ENCODE assay signal across 10 mouse cellular contexts in genomic region chr17:28294449-28295333, GRCm38 (mm10). TPM values are rescaled to one million over a fixed set of nuclear protein-coding genes. Genes with fewer than 3 reads are reported as not detected.
DNase-seq lines count a peak whose midpoint lies in the region; ATAC-seq lines count a peak whose summit lies in the region.
"Had no signal": no experiment of that assay in that cellular context is flagged by ENCODE, and none has a peak within 500 bp of the region (broad histone marks: within the 10 kb centered on the region; RNA-seq: fewer than 3 reads in every experiment).

No protein-coding gene starts in this region.

- intact Hi-C loops in left cerebral cortex, postnatal 25 days (cut with DNase I) = no loop called here

- 72% methylated on average over 17 of the region's 17 CpGs for WGBS in forebrain, embryonic 15.5 days
- WGBS in midbrain, embryonic 14.5 days = 58% methylated on average over 17 of the region's 17 CpGs

- peak; percentile 75 for ATAC-seq in common myeloid progenitor, adult 5-6 weeks (replicated peaks; ENCODE audit: low read depth, poor library complexity, severe bottlenecking)
- no peak for ATAC-seq in forebrain, embryonic 15.5 days (replicated peaks)
- ATAC-seq in midbrain, embryonic 14.5 days (ENCODE audit: low FRiP score, low TSS enrichment) = no peak
- no peak for ATAC-seq in CD4-positive, CD25-positive, alpha-beta regulatory T cell, adult 4 months

- H3K4me2 ChIP-seq in forebrain, embryonic 15.5 days (replicated peaks) = no peak overlapping the region
- no peak overlapping the region for H3K4me2 ChIP-seq in midbrain, embryonic 14.5 days (ENCODE audit: low read length)

- no peaks in the 10 kb centered on the region for H3K27me3 ChIP-seq in forebrain, embryonic 15.5 days
- no peaks in the 10 kb centered on the region for H3K27me3 ChIP-seq in midbrain, embryonic 14.5 days (ENCODE audit: control insufficient read depth, insufficient read depth, low read length)

- H3K4me3 ChIP-seq in forebrain, embryonic 15.5 days = no peak overlapping the region
- no peak overlapping the region for H3K4me3 ChIP-seq in midbrain, embryonic 14.5 days (replicated peaks; ENCODE audit: low read depth, low read length)

- no peaks in the 10 kb centered on the region for H3K9me3 ChIP-seq in forebrain, embryonic 15.5 days
- H3K9me3 ChIP-seq in midbrain, embryonic 14.5 days (ENCODE audit: control insufficient read depth, low read length) = no peaks in the 10 kb centered on the region

- no peak overlapping the region for H3K9ac ChIP-seq in forebrain, embryonic 15.5 days (replicated peaks)
- no peak overlapping the region for H3K9ac ChIP-seq in midbrain, embryonic 14.5 days (replicated peaks; ENCODE audit: low read length)

- DNase-seq in left cerebral cortex, postnatal 25 days (ENCODE audit: low spot score in 2 of 2) = peak; percentile 24 to 46
- DNase-seq in left cerebral cortex, adult 18-20 months (ENCODE audit: low spot score in 2 of 2) = no peak
- peak; percentile 31 for DNase-seq in midbrain, embryonic 14.5 days
- DNase-seq in MN1 (ENCODE audit: low spot score) = no peak
- DNase-seq in cerebellum, adult 9-10 months = no peak
- DNase-seq: cerebellum, postnatal 14 days; gastrocnemius, postnatal 10 days had no signal

- H3K27ac ChIP-seq in forebrain, embryonic 15.5 days (replicated peaks) = peak overlapping the region; percentile 34; the same call in 1 of the 2 replicates
- H3K27ac ChIP-seq in midbrain, embryonic 14.5 days (replicated peaks; ENCODE audit: low read depth, low read length) = peak overlapping the region; percentile 63

- no peaks in the 10 kb centered on the region for H3K36me3 ChIP-seq in forebrain, embryonic 15.5 days
- H3K36me3 ChIP-seq in midbrain, embryonic 14.5 days (ENCODE audit: control insufficient read depth, insufficient read depth, low read length) = 0 out of 2 replicates have a peak, but pooled peaks cover 5% of the 10 kb centered on the region

- H3K4me1 ChIP-seq in forebrain, embryonic 15.5 days = no peaks in the 10 kb centered on the region
- H3K4me1 ChIP-seq in midbrain, embryonic 14.5 days (ENCODE audit: control insufficient read depth, insufficient read depth, low read length) = 0 out of 2 replicates have a peak, but pooled peaks cover 3% of the 10 kb centered on the region

RNA-seq across cellular contexts. Expression of gene Fance, which starts 18.6 kb away (rescaled TPM):
- total RNA-seq in left cerebral cortex, postnatal 25 days (2021) = 10 to 100 TPM; 24.0 to 25.7 TPM
- 10 to 100 TPM; 25.4 to 25.5 TPM for total RNA-seq in left cerebral cortex, adult 18-20 months (2021)
- total RNA-seq in common myeloid progenitor, adult 5-6 weeks (2017) = 15.9 and 36.0 TPM in 2 replicates
- polyA plus RNA-seq in forebrain, embryonic 15.5 days (2015; fragmentation: Nextera tagmentation; extraction: Ambion mirVana) = 25.9 and 27.4 TPM in 2 replicates
- 19.5 and 24.3 TPM in 2 replicates for polyA plus RNA-seq in midbrain, embryonic 14.5 days (2014; fragmentation: Nextera tagmentation; extraction: Ambion mirVana)
- 1 to 10 TPM; 3.7 to 7.7 TPM for polyA plus RNA-seq in CD4-positive, CD25-positive, alpha-beta regulatory T cell, adult 4 months (2017; shearing (Covaris generic))

RNA-seq across cellular contexts. Expression of gene Rpl10a, which starts 33.6 kb away (rescaled TPM):
- total RNA-seq in left cerebral cortex, postnatal 25 days (2021) = 100 to 1,000 TPM; 305 to 310 TPM
- 100 to 1,000 TPM; 322 to 334 TPM for total RNA-seq in left cerebral cortex, adult 18-20 months (2021)
- total RNA-seq in common myeloid progenitor, adult 5-6 weeks (2017) = 1,140 and 1,191 TPM in 2 replicates
- polyA plus RNA-seq in forebrain, embryonic 15.5 days (2015; fragmentation: Nextera tagmentation; extraction: Ambion mirVana) = 359 and 384 TPM in 2 replicates
- 401 and 423 TPM in 2 replicates for polyA plus RNA-seq in midbrain, embryonic 14.5 days (2014; fragmentation: Nextera tagmentation; extraction: Ambion mirVana)
- polyA plus RNA-seq in CD4-positive, CD25-positive, alpha-beta regulatory T cell, adult 4 months (2017; shearing (Covaris generic)) = 100 to 1,000 TPM; 798 to 811 TPM

RNA-seq across cellular contexts. Expression of gene Tead3, which starts 55.9 kb away (rescaled TPM):
- total RNA-seq in left cerebral cortex, postnatal 25 days (2021) = 1 to 10 TPM; 2.2 to 3.1 TPM
- 1 to 10 TPM; 2.3 to 2.5 TPM for total RNA-seq in left cerebral cortex, adult 18-20 months (2021)
- not detected in 2 replicates for total RNA-seq in common myeloid progenitor, adult 5-6 weeks (2017)
- polyA plus RNA-seq in forebrain, embryonic 15.5 days (2015; fragmentation: Nextera tagmentation; extraction: Ambion mirVana) = 1.9 TPM in 2 replicates
- polyA plus RNA-seq in midbrain, embryonic 14.5 days (2014; fragmentation: Nextera tagmentation; extraction: Ambion mirVana) = 0.78 and 1.7 TPM in 2 replicates
- polyA plus RNA-seq in CD4-positive, CD25-positive, alpha-beta regulatory T cell, adult 4 months (2017; shearing (Covaris generic)) = not detected

Comparison
In these comparisons a context has a peak if more than half of its experiments do, and no peak if none do; other contexts are left out.
1. DNase-seq: peak in left cerebral cortex, postnatal 25 days (2 of 2) and midbrain, embryonic 14.5 days (single experiment); none in left cerebral cortex, adult 18-20 months (0 of 2), MN1 (single experiment) and cerebellum, adult 9-10 months (single experiment).